Mouse (Mus musculus) embryonic fibroblast, embryonic 13.5 days (primary cell): ENCODE measurements around the gene Olfr1440. TPM values are rescaled to one million over a fixed set of nuclear protein-coding genes. Genes with fewer than 3 reads are reported as not detected.

Source experiments
- H3K27ac ChIP-seq: 2 replicates; pipeline ENCODE4 v1.5.1; 2012; ENCODE audit warnings: low read length, control low read depth, inconsistent platforms; ENCODE audit not compliant: insufficient read depth
- H3K4me1 ChIP-seq: 2 replicates; pipeline ENCODE4 v1.6.1; 2011; ENCODE audit warnings: low read length; ENCODE audit not compliant: control insufficient read depth, insufficient read depth
- H3K4me3 ChIP-seq: 2 replicates; pipeline ENCODE4 v1.5.1; 2011; ENCODE audit warnings: mild to moderate bottlenecking, control low read depth, low read length; ENCODE audit not compliant: insufficient read depth
- CTCF ChIP-seq: IDR thresholded peaks from 2 replicates; pipeline ENCODE4 v1.5.1; 2011; ENCODE audit warnings: mild to moderate bottlenecking, control low read depth, low read length, moderate library complexity, borderline replicate concordance; ENCODE audit not compliant: insufficient read depth
- POLR2A ChIP-seq: IDR thresholded peaks from 2 replicates; pipeline ENCODE4 v1.6.1; 2011; ENCODE audit warnings: low read depth, mild to moderate bottlenecking, control low read depth, low read length, moderate library complexity
- polyA plus RNA-seq: library from polyadenylated mRNA; stranded (reverse); fragments of >200 nt; gene quantifications from 2 replicates; pipeline ENCODE4 v1.2.4, GENCODE M21; 2011; ENCODE audit warnings: low read depth; ENCODE audit not compliant: missing spikeins, insufficient read length

Gene Olfr1440
- not detected in 2 replicates for polyA plus RNA-seq

DNA sequence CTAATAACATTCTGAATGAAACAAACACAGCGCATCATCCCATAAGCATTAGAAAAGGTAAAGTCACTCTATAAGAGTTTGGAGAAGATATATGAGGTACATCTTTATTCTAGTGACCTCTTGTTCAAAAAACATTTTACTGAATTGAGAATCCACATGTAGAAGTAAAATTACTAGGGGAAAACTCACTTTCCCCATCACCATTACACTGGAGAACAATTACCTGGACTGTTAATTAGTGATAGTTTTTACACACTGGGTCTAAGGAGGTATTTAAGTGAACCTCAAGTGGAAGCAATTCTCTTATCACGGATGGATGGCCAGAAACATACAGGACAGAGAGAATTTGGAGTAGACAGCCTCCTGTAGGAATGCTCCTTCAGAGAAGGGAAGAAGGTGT is at the start of gene Olfr1440:
Gene Olfr1440, plus strand, starts transcription at position 301 of the 400 bp plus-strand sequence.
- H3K4me1 ChIP-seq: no peaks in the 10 kb centered on the region
- no peak within 1 kb of the TSS for H3K27ac ChIP-seq
- TF ChIP-seq CTCF (no peak), POLR2A (no peak)
- no peak within 1 kb of the TSS for H3K4me3 ChIP-seq

DNA sequence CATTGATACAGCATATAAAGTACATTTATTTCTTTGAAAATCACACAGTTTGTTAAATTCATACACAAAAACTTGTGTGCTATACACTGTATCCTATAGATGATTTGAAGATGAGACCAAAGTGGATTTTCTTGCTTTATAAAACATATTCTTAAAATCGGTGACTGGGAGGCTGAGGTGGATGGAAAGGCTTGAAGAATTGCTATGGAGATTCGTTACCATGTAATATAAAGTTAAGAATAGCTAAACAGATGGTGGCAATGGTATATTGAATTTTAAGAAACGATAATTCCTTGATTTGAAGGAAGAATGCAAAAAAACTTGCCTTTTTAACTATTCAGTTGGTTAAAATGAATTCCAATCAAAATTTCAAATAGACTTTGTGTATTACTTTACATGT is 14.1 kb upstream of the Olfr1440 start:
- TF ChIP-seq POLR2A (no peak), CTCF (no peak)
- H3K4me1 ChIP-seq: no peaks in the 10 kb centered on the region
- H3K27ac ChIP-seq: no peak overlapping the region
- no peak overlapping the region for H3K4me3 ChIP-seq

- no peak overlapping the region for H3K4me3 ChIP-seq
- TF ChIP-seq POLR2A: no peak
- TF ChIP-seq CTCF: no peak
- H3K27ac ChIP-seq: no peak overlapping the region
- no peaks in the 10 kb centered on the region for H3K4me1 ChIP-seq
Measured at GRCm38 (mm10) chr19:12374465-12375025, 12.5 kb upstream of the Olfr1440 start.

DNA sequence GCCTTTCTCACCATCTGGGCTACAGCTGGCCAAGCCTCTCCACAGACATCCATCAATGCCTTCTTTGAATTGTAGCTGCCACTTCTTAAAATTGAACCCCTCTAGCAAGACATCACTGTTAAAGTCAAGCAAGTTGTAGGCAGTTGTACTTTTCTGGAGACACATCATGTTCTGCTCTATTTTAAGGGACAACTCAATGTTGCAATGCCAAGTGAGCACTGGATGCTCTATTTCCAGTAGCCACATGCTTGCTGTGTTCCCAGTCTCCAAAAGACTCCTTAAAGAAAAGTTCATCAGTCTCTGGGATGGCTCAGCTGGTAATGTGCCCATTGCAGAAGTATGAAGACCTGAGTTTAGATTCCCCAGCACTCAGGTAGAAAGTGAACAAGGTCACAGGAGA is 26.7 kb downstream of the Olfr1440 start:
- H3K27ac ChIP-seq: no peak overlapping the region
- H3K4me1 ChIP-seq: no peaks in the 10 kb centered on the region
- TF ChIP-seq POLR2A: no peak
- TF ChIP-seq CTCF: no peak
- H3K4me3 ChIP-seq: no peak overlapping the region

DNA sequence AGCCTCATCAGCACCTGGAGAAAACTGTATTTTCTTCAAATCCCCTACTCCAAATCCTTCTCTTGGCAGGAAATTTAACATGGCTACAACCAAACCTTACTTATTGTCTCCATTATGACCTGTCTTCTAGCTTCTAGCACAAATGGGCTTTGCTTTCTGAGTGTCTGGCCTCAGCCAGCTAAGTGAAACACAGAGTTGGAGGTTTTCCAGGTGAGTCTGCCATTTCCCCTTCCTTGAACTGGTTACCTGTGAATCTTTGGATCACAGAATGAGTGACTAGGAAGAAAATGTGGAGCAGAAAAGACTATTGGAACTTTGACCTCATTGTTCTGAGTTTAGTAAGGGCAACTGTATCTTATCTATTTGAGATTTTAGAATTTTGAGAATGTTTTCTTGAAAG is 30.3 kb downstream of the Olfr1440 start, which contains the start of gene Olfr1441:
Gene Olfr1441, plus strand, starts transcription at position 73 of the 400 bp plus-strand sequence.
- Histone ChIP-seq H3K27ac (no peak within 1 kb of the TSS), H3K4me3 (no peak within 1 kb of the TSS), H3K4me1 (no peaks in the 10 kb centered on the region)
- no peak for TF ChIP-seq CTCF

- no peak for TF ChIP-seq CTCF
- TF ChIP-seq POLR2A: no peak
- Histone ChIP-seq H3K4me3 (no peak overlapping the region), H3K4me1 (no peaks in the 10 kb centered on the region), H3K27ac (no peak overlapping the region)
Measured at GRCm38 (mm10) chr19:12418312-12418711, 31.2 kb downstream of the Olfr1440 start.

DNA sequence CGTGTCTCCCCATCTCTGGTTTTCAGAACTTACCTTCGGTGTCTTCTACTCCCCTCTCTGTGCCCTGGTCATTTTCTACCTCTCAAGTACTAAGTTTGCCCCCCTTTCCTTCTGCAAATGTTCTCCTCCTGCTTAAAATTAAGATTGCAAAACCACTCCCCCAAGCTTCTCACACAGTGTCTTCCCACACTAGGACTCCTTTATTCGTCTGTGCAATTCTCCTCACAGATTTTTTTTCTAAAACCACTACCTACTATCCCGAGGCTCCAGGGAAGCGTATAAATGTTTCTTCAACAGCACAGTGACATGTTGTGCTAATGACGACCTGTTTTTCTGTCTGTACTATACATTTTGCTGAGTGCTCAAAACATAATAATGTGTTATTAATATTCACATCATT is 33.5 kb downstream of the Olfr1440 start:
- no peak overlapping the region for H3K27ac ChIP-seq
- no peak overlapping the region for H3K4me3 ChIP-seq
- TF ChIP-seq POLR2A (no peak), CTCF (no peak)
- H3K4me1 ChIP-seq: no peaks in the 10 kb centered on the region

DNA sequence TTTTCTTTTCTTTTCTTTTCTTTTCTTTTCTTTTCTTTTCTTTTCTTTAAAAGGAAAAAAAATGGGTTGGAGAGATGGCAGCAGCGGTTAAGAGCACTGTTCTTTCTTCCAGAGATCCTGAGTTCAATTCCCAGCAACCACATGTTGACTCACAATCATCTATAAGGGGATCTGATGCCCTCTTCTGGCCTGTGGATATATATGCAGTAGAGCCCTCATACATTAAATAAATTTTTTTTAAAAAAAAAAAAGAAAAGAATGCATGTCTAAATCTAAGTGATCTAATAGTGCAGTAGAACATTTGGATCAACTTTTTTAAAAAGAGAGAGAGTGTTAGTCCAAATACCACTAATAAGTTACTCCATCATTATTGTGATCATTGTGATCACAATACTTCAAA is 34.6 kb downstream of the Olfr1440 start:
- no peak for TF ChIP-seq POLR2A
- Histone ChIP-seq H3K4me1 (no peaks in the 10 kb centered on the region), H3K4me3 (no peak overlapping the region), H3K27ac (no peak overlapping the region)

DNA sequence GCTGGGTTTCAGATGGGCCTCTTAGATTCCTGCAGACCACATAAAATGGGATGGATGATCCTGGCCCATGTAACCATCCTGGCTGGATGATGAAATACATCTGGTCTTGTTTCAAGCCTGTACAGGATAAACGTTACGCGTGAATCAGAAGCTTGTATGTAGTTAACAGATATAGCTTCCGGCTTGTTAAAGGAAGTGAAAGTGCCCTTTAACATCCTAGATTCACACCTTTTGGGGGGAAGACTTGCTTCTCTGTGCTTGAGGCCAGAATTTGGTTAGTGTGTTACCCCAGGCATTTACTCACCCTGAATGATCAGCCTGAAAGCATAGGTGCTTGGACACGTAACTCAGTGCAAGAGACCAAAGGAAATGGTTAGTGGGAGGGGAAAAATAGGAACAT is 40.0 kb downstream of the Olfr1440 start:
- Histone ChIP-seq H3K4me1 (no peaks in the 10 kb centered on the region), H3K27ac (no peak overlapping the region), H3K4me3 (no peak overlapping the region)
- no peak for TF ChIP-seq POLR2A
- TF ChIP-seq CTCF: no peak

GRCm38 (mm10) chr19:12427605-12428004 is 40.5 kb downstream of the Olfr1440 start, which contains the start of gene Pfpl:
Gene Pfpl, plus strand, starts transcription at chr19:12427905.
- no peak for TF ChIP-seq POLR2A
- TF ChIP-seq CTCF: no peak
- H3K4me3 ChIP-seq: no peak within 1 kb of the TSS
- no peaks in the 10 kb centered on the region for H3K4me1 ChIP-seq
- H3K27ac ChIP-seq: no peak within 1 kb of the TSS

DNA sequence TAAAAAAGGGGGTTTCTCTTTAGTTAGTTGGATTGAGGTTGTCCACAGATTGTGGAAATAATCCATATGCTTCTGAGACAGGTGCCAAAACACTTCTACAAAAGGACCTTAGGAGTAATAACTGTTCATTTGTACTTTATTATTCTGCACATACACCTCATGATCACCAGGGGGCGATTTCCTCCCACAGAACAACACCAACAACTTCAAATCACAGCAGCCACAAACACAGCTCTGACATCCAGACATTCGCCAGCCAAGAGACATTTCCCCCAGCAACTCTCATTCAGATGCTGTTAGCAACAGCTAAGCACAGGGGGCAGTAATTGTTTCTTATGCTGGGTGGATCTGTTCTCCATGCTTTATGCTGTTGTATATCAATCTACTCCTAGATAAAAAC is 46.0 kb downstream of the Olfr1440 start:
- Histone ChIP-seq H3K27ac (no peak overlapping the region), H3K4me1 (no peaks in the 10 kb centered on the region), H3K4me3 (no peak overlapping the region)
- TF ChIP-seq POLR2A (no peak), CTCF (no peak)
